Mouse (Mus musculus): ENCODE data around the gene Msmp. TPM values are rescaled to one million over a fixed set of nuclear protein-coding genes. Genes with fewer than 3 reads are reported as not detected.
"Not testable (repeated sequence)": the region's sequence is repeated elsewhere in the genome, so short reads cannot be mapped to it uniquely, and the experiment has no call there.

Msmp gene
- total RNA-seq, 1 experiment = 0.49 TPM

- no peak for DNase-seq (ENCODE audit: low read depth, low spot score)
- no peaks in the 10 kb centered on the region for H3K36me3 ChIP-seq (ENCODE audit: control insufficient read depth, insufficient read depth, low read length, poor library complexity, severe bottlenecking)
- TF ChIP-seq ZNF384 (IDR thresholded peaks at IDR 0.05; ENCODE audit: low read depth, low read length) = no peak
- no peak for TF ChIP-seq HCFC1 (IDR thresholded peaks at IDR 0.05; ENCODE audit: borderline replicate concordance, insufficient read depth, low read length)
- TF ChIP-seq CHD2 (IDR thresholded peaks at IDR 0.05; ENCODE audit: low read depth, low read length) = no peak
- TF ChIP-seq MAFK (IDR thresholded peaks at IDR 0.05; ENCODE audit: insufficient read depth, low read depth, low read length) = no peak
- no peak for TF ChIP-seq ZC3H11A (IDR thresholded peaks at IDR 0.05; ENCODE audit: borderline replicate concordance, low read depth, low read length)
- H3K4me1 ChIP-seq (ENCODE audit: control insufficient read depth in 2 of 2, insufficient read depth in 2 of 2, low read length in 2 of 2, poor library complexity in 1 of 2) = no peaks in the 10 kb centered on the region
- H3K9ac ChIP-seq (ENCODE audit: insufficient read depth, low read depth, low read length, poor library complexity, severe bottlenecking) = no peak overlapping the region
- no peaks in the 10 kb centered on the region for H3K9me3 ChIP-seq (ENCODE audit: control insufficient read depth, insufficient read depth, low read depth, low read length)
- H3K27ac ChIP-seq (ENCODE audit: insufficient read depth, low read depth, low read length, poor library complexity, severe bottlenecking) = no peak overlapping the region
- H3K4me3 ChIP-seq (ENCODE audit: insufficient read depth in 1 of 2, low read depth in 1 of 2, low read length in 2 of 2, poor library complexity in 1 of 2, severe bottlenecking in 1 of 2) = no peak overlapping the region
- in situ Hi-C loops (cut with MboI; ENCODE audit: low sequenced_read_pairs in 2 of 2, unreplicated experiment in 2 of 2) = no loop called here
Measured at GRCm38 (mm10) chr4:43604099-43604498, 19.8 kb upstream of the Msmp start.

- no peak for DNase-seq (ENCODE audit: low read depth, low spot score)
- no peak overlapping the region for H3K27ac ChIP-seq (ENCODE audit: insufficient read depth, low read depth, low read length, poor library complexity, severe bottlenecking)
- TF ChIP-seq CHD2 (IDR thresholded peaks at IDR 0.05; ENCODE audit: low read depth, low read length) (no peak), ZC3H11A (IDR thresholded peaks at IDR 0.05; ENCODE audit: borderline replicate concordance, low read depth, low read length) (no peak), MAFK (IDR thresholded peaks at IDR 0.05; ENCODE audit: insufficient read depth, low read depth, low read length) (no peak), ZNF384 (IDR thresholded peaks at IDR 0.05; ENCODE audit: low read depth, low read length) (no peak), HCFC1 (IDR thresholded peaks at IDR 0.05; ENCODE audit: borderline replicate concordance, insufficient read depth, low read length) (no peak)
- no peak overlapping the region for H3K9ac ChIP-seq (ENCODE audit: insufficient read depth, low read depth, low read length, poor library complexity, severe bottlenecking)
- no peaks in the 10 kb centered on the region for H3K9me3 ChIP-seq (ENCODE audit: control insufficient read depth, insufficient read depth, low read depth, low read length)
- H3K4me1 ChIP-seq (ENCODE audit: control insufficient read depth in 2 of 2, insufficient read depth in 2 of 2, low read length in 2 of 2, poor library complexity in 1 of 2) = no peaks in the 10 kb centered on the region; a peak in 1 of 4 replicates
- no peak overlapping the region for H3K4me3 ChIP-seq (ENCODE audit: insufficient read depth in 1 of 2, low read depth in 1 of 2, low read length in 2 of 2, poor library complexity in 1 of 2, severe bottlenecking in 1 of 2)
- H3K36me3 ChIP-seq (ENCODE audit: control insufficient read depth, insufficient read depth, low read length, poor library complexity, severe bottlenecking) = no peaks in the 10 kb centered on the region
- in situ Hi-C loops (cut with MboI; ENCODE audit: low sequenced_read_pairs in 2 of 2, unreplicated experiment in 2 of 2) = no loop called here
Measured at GRCm38 (mm10) chr4:43600195-43600934, 16.1 kb upstream of the Msmp start.

GRCm38 (mm10) chr4:43598650-43599380, 14.5 kb upstream of the Msmp start:
- TF ChIP-seq ZC3H11A (IDR thresholded peaks at IDR 0.05; ENCODE audit: borderline replicate concordance, low read depth, low read length) = no peak
- TF ChIP-seq CHD2 (IDR thresholded peaks at IDR 0.05; ENCODE audit: low read depth, low read length) = no peak
- TF ChIP-seq HCFC1 (IDR thresholded peaks at IDR 0.05; ENCODE audit: borderline replicate concordance, insufficient read depth, low read length) = no peak
- TF ChIP-seq MAFK (IDR thresholded peaks at IDR 0.05; ENCODE audit: insufficient read depth, low read depth, low read length) = no peak
- no peak for TF ChIP-seq ZNF384 (IDR thresholded peaks at IDR 0.05; ENCODE audit: low read depth, low read length)
- no peak overlapping the region for H3K4me3 ChIP-seq (ENCODE audit: insufficient read depth in 1 of 2, low read depth in 1 of 2, low read length in 2 of 2, poor library complexity in 1 of 2, severe bottlenecking in 1 of 2)
- H3K4me1 ChIP-seq (ENCODE audit: control insufficient read depth in 2 of 2, insufficient read depth in 2 of 2, low read length in 2 of 2, poor library complexity in 1 of 2) = no peaks in the 10 kb centered on the region; a peak in 1 of 4 replicates
- H3K27ac ChIP-seq (ENCODE audit: insufficient read depth, low read depth, low read length, poor library complexity, severe bottlenecking) = no peak overlapping the region
- no peaks in the 10 kb centered on the region for H3K9me3 ChIP-seq (ENCODE audit: control insufficient read depth, insufficient read depth, low read depth, low read length)
- no peak overlapping the region for H3K9ac ChIP-seq (ENCODE audit: insufficient read depth, low read depth, low read length, poor library complexity, severe bottlenecking)
- no peak for DNase-seq (ENCODE audit: low read depth, low spot score)
- in situ Hi-C loops (cut with MboI; ENCODE audit: low sequenced_read_pairs in 2 of 2, unreplicated experiment in 2 of 2) = no loop called here
- H3K36me3 ChIP-seq (ENCODE audit: control insufficient read depth, insufficient read depth, low read length, poor library complexity, severe bottlenecking) = no peaks in the 10 kb centered on the region

- no peak for DNase-seq (ENCODE audit: low read depth, low spot score)
- in situ Hi-C loops (cut with MboI; ENCODE audit: low sequenced_read_pairs in 2 of 2, unreplicated experiment in 2 of 2) = no loop called here
- Histone ChIP-seq H3K9ac (ENCODE audit: insufficient read depth, low read depth, low read length, poor library complexity, severe bottlenecking) (no peak overlapping the region), H3K4me1 (ENCODE audit: control insufficient read depth in 2 of 2, insufficient read depth in 2 of 2, low read length in 2 of 2, poor library complexity in 1 of 2) (no peaks in the 10 kb centered on the region; a peak in 1 of 4 replicates), H3K36me3 (ENCODE audit: control insufficient read depth, insufficient read depth, low read length, poor library complexity, severe bottlenecking) (no peaks in the 10 kb centered on the region), H3K4me3 (ENCODE audit: insufficient read depth in 1 of 2, low read depth in 1 of 2, low read length in 2 of 2, poor library complexity in 1 of 2, severe bottlenecking in 1 of 2) (no peak overlapping the region), H3K9me3 (ENCODE audit: control insufficient read depth, insufficient read depth, low read depth, low read length) (no peaks in the 10 kb centered on the region), H3K27ac (ENCODE audit: insufficient read depth, low read depth, low read length, poor library complexity, severe bottlenecking) (no peak overlapping the region)
- TF ChIP-seq MAFK (IDR thresholded peaks at IDR 0.05; ENCODE audit: insufficient read depth, low read depth, low read length) (peak; percentile 96), ZNF384 (IDR thresholded peaks at IDR 0.05; ENCODE audit: low read depth, low read length) (no peak), ZC3H11A (IDR thresholded peaks at IDR 0.05; ENCODE audit: borderline replicate concordance, low read depth, low read length) (no peak)
Measured at GRCm38 (mm10) chr4:43598200-43598599, 13.9 kb upstream of the Msmp start.

GRCm38 (mm10) chr4:43596597-43596996, 12.3 kb upstream of the Msmp start:
- H3K27ac ChIP-seq (ENCODE audit: insufficient read depth, low read depth, low read length, poor library complexity, severe bottlenecking); H3K4me3 ChIP-seq (ENCODE audit: insufficient read depth in 1 of 2, low read depth in 1 of 2, low read length in 2 of 2, poor library complexity in 1 of 2, severe bottlenecking in 1 of 2); H3K9me3 ChIP-seq (ENCODE audit: control insufficient read depth, insufficient read depth, low read depth, low read length); H3K9ac ChIP-seq (ENCODE audit: insufficient read depth, low read depth, low read length, poor library complexity, severe bottlenecking); DNase-seq (ENCODE audit: low read depth, low spot score); H3K36me3 ChIP-seq (ENCODE audit: control insufficient read depth, insufficient read depth, low read length, poor library complexity, severe bottlenecking); H3K4me1 ChIP-seq (ENCODE audit: control insufficient read depth in 2 of 2, insufficient read depth in 2 of 2, low read length in 2 of 2, poor library complexity in 1 of 2); in situ Hi-C loops (cut with MboI; ENCODE audit: low sequenced_read_pairs in 2 of 2, unreplicated experiment in 2 of 2): not testable (repeated sequence)

Data from ES-E14 (cell line).